Mouse (Mus musculus): Measurements from ENCODE around the gene Psmg1.
"Not testable (repeated sequence)": the region's sequence is repeated elsewhere in the genome, so short reads cannot be mapped to it uniquely, and the experiment has no call there.

The Psmg1 gene

DNA sequence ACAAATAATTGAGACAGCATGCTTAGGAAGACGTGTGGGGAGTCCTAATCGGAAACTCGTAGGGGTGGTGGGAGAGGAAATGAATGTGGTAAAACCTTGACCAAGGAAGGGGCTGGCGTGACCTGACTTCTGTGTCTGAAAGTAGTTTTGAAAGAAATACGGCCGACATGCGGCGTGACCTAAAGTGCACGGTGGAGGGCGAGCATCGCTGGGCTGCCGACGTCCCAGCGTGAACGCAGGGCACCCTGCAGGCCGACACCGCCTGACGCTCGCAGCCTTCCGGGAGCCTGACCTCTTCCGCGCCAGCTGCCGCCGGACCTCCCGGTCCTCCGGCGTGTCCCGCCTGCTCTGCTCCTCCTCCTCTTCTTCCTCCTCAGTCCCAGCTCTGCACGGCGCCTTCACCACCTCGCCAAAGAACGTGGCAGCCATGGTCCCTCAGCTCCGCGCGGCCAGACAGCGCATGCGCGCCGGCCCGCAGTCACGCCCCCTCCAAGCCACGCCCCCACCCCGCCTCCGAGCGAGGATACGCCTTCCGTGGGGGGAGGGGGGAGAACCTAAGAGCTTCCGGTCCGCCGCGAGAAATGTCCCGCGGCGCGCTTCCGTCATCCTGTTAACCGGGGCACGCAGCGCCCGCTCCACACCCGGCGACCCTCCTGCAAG, at the start of gene Psmg1:
Gene Psmg1 (minus strand): TSS at position 499 of the 660 bp plus-strand sequence.
- DNase-seq (ENCODE audit: low spot score): peak; percentile 98

DNA sequence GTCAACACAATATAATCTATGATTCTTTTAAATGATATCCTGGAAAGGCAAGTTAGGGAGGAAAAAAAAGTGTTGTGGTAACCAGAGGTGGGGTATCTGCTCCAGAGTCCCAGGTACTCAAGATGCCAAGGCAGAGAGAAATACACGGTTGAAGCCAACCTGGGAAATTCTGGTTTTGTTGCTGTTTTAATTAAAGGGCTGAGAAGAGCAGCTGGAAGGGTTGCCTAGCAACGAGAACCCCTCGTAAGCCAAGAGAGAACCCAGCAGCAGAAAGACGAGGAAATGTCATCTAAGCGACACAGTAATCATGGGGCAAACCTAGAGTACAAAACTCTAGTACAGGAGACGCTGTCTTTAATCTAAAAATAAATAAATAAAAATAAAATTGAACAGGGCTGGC, 48.8 kb upstream of the Psmg1 start:
- DNase-seq (ENCODE audit: low spot score): no peak

GRCm38 (mm10) chr16:96034473-96034872, 43.7 kb upstream of the Psmg1 start:
- no peak for DNase-seq (ENCODE audit: low spot score)

GRCm38 (mm10) chr16:96032368-96033043, 41.7 kb upstream of the Psmg1 start:
- DNase-seq (ENCODE audit: low spot score): no peak

DNA sequence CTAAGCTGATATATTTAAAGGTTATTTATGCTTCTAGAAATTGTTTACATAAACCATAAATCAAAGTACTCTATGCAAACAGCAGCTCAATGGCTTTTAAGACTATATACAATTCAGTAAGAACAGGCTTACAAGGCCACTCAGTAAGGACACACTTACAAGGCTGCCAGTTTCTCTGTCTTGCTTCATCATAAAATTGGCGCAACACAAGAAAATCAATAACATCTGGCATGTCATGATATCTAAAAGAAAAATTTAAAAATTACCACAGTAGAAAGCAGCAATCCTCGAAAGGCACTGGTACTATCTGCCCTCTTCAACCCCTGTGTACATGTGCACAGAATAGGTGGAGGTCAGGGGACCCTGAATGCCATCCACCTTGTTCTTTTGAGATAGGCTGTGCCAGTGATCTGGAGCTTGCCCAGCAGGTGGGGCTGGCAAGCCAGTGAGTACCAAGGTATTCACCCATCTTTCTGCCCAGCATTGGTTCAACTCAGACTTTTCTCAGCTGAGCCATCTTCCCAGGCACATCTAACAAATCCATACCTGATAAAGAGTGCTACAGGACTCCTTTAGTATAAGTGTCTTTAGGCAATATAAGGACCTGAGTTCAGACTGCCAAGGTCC, 39.8 kb upstream of the Psmg1 start:
- DNase-seq (ENCODE audit: low spot score): no peak

DNA sequence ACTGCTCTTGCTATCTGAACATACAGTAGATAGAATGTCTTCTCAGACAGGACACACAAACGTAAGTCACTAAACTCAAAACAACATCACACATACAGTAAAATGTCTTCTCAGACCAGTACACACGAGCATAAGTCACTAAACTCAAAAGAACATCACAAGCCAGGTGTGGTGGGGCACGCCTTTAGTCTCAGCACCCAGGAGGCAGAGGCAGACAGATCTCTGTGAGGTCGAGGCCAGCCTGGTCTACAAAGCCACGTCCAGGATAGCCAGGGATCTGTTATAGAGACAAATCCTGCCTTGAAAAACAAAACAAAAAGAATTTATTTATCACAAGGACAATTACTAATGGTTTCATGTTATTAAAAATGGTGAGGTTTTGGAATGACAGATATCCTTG, 35.5 kb upstream of the Psmg1 start:
- no peak for DNase-seq (ENCODE audit: low spot score)

DNA sequence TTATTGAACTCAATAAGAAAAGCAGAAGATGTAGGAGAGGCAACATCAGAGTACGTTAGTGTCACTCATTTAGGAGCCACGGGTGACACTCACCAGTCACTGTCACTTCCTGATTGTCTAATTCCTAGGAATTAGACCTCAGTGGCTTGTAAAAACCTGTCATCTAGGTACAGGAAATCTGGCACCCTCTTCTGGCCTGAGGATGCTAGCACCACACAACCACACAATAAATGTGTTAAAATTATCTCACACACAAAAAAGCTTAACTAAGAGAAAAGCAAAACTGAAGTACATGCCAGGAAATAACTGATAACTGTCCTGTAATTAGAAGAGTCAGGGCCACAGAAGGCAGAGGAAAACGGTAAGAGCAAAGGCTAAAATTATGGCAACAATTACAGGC, 34.5 kb upstream of the Psmg1 start:
- no peak for DNase-seq (ENCODE audit: low spot score)

DNA sequence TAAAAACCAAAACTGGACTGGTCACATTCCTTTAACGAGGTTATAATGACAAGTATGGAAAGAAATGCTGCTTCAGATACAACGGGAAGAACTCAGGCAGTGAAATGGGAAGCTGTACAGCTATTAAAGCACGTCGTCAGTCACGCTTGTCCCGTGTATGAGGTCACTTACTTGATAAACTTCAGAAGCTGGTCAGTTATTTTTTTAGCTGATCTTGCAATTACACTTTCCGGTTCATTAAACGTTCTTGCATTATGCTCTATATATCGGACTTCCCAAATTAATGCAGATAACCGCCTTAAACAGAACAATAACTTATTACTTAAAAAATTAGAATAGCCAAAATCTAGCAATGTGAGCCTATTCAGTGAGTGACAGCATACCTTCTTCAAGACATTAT, 30.3 kb upstream of the Psmg1 start:
- no peak for DNase-seq (ENCODE audit: low spot score)

- DNase-seq (ENCODE audit: low spot score): not testable (repeated sequence)
Observed at GRCm38 (mm10) chr16:96009124-96009523, 18.4 kb upstream of the Psmg1 start.

GRCm38 (mm10) chr16:96004278-96004677, 13.5 kb upstream of the Psmg1 start:
- DNase-seq (ENCODE audit: low spot score): not testable (repeated sequence)

DNA sequence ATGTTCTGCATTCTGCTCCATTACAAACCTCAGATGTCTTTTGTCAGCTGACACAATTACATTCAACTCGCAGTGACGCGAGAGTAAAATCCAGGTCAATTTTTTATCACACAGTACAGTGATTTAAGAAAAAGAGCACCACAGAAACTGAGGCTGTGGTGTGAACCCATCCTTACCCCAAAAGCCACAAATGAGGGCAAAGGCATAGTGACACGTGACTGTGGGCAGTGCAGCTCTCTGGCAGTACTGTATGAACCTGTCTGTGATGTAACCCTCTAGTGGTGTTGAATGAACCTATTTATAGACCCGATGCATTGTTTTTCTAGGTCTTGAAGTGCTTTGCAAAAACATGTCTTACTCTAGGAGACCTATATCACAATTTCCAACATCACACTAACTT, 8.5 kb upstream of the Psmg1 start:
- no peak for DNase-seq (ENCODE audit: low spot score)

DNA sequence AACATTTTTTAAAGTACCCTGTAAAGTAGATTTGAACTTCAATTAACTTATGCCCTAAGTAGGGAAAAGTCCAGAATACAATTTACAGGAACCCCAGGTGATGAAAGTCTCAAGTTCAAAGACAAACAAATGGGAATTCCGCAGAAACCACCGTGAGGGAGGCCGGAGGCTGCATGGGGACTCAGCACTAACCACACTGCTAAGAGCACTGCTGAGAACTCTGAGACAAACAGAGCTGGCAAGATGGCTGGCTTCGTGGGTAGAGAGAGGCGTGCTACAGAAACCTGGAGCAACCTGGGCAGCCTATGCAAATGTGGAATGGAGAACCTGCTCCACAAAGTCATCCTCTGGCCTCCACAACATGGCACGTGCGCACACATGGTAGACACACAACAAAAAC, 5.4 kb upstream of the Psmg1 start:
- no peak for DNase-seq (ENCODE audit: low spot score)

DNA sequence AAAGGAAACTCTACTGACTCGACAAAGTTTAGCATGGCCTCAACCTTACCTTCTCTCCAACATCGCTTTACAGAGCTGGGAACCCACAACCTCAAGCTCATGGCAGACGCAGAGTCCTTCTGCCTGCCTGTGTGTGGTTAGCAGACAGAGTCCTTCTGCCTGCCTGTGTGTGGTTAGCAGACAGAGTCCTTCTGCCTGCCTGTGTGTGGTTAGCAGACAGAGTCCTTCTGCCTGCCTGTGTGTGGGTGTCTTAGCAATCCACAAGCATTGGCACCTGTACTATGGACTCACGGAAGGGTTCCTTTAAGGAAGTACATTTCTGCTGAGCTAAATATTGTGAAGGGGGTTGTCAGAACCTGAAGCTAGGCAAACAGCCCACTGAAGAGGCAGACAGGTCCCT, 3.8 kb upstream of the Psmg1 start:
- not testable (repeated sequence) for DNase-seq (ENCODE audit: low spot score)

DNA sequence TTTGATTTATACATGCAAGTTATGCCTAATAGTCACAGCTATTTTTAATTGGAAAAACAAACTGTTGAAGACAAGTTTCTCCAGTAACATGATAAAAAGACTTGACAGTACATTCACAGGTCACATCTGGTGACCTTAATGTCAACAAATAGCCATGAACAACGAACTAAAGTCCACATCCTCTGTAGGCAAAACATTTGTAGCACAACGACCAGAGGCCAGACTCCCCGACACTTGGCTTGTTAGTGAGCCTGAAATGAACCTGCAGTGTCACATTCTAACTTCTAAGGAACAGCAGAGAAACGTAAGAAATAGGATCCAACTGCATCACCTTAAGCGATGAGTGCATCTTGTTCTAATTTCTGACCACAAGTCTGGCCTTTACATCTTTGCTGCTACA, 1.8 kb upstream of the Psmg1 start:
- no peak for DNase-seq (ENCODE audit: low spot score)

GRCm38 (mm10) chr16:95991122-95991900, 551 bp upstream of the Psmg1 start:
- no peak for DNase-seq (ENCODE audit: low spot score)

DNA sequence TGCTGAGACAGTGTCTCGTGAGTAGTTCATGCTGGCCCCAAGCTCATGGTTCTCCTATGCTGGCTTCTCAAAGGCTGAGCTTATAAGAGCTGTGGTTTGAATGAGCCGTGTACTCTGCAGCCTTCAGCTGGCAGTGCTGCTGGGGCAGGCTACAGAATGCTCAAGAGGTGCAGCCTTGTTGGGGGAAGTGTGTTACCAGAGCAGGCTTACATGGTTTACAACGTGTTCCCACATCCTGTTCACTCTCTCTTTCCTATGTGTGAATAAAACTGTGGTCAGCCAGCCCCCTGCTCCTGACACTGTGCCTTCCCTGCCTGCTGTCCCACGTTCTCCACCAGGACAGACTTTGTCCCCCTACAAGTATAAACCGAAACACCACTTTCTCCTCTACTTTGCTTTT, 5.8 kb downstream of the Psmg1 start:
- no peak for DNase-seq (ENCODE audit: low spot score)

DNA sequence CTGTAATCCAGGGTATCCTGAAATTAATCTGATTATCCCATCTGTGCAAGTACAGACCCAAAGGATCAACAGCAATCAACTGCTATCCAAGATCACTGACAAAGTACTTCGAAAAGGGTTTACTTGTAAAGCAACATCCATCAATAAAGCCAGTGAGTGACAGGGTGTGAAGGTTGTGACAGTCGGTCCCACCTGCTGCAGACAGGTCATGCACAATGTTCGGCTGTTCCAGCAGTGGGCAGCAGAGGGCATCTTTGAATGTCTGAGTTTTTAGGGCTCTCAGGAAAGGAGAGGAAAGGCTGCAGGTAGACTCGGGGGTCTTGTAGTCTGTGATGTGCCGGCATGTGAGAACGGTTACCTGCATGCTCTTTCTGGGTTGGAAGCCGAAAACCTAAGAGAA, 7.2 kb downstream of the Psmg1 start:
- no peak for DNase-seq (ENCODE audit: low spot score)

- no peak for DNase-seq (ENCODE audit: low spot score)
Observed at GRCm38 (mm10) chr16:95970841-95971240, 19.9 kb downstream of the Psmg1 start.

DNA sequence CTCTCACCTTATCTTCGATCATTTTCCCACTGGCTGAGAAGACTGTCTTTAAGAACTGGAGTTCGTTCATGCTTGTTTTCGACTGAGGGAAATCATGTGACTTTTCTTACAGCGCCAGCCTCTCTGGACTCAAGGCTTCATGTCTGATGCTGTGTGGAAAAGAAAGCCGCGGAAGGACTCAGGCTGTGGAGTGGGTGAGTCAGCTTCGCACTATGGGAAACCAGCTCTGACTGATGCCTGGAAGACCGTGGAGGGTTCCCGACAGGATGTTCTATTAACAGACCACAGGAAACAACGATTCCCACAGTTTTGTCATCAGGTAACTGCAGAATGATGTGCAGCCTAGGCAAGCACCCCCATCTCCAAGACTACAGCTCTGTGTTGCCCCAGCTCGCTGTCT, 23.3 kb downstream of the Psmg1 start:
- DNase-seq (ENCODE audit: low spot score): no peak

DNA sequence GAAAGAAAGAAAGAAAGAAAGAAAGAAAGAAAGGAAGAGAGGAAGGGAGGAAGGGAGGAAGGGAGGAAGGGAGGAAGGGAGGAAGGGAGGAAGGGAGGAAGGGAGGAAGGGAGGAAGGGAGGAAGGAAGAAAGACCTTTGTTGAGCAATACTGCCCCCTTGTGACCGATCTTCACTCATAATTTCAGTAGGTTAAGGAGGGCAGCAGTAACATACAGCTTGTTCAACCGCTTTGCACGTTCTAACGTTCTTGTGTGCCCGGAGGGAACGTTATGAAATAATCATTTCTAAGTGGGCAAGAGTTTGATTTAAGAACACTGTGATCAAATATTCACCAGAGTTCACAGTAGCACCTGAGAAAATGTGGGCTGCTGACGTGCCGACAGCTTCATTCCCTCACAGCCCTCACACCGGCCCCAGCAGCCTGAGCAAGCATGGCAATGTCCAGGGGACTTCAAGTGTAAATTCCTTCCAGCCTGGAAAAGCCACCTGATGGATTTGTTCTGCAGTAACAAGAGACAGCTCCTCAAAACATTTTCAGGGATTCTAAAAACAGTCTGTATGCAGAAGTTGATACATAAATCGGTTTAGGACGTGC, 26.2 kb downstream of the Psmg1 start:
- no peak for DNase-seq (ENCODE audit: low spot score)

GRCm38 (mm10) chr16:95961484-95961883, 29.3 kb downstream of the Psmg1 start:
- DNase-seq (ENCODE audit: low spot score): not testable (repeated sequence)

DNA sequence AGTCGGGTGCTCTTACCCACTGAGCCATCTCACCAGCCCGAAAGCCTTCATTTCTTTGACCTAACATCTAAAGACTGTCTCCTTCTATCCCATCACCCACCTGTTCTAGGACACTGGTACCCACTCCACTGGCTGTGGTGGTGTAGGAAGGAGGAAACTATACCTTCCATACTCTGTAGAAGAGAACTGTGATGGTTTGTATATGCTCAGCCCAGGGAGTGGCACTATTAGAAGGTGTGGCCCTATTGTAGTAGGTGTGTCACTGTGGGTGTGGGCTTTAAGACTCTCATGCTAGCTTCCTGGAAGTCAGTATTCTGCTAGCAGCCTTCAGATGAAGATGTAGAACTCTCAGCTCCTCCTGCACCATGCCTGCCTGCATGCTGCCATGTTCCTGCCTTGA, 30.1 kb downstream of the Psmg1 start:
- DNase-seq (ENCODE audit: low spot score): not testable (repeated sequence)

Data from ovary, postnatal 10 days (tissue).